Mouse (Mus musculus): ENCODE results near the gene Zfp57. TPM values are rescaled to one million over a fixed set of nuclear protein-coding genes. Genes with fewer than 3 reads are reported as not detected.
"Not testable (repeated sequence)": the region's sequence is repeated elsewhere in the genome, so short reads cannot be mapped to it uniquely, and the experiment has no call there.

The Zfp57 gene
- 2.5 and 3.8 TPM in 2 replicates for total RNA-seq (2021)
- long read RNA-seq, partial matches to known transcripts, result 0 of 1 reads
- long read RNA-seq, other reads (novel, unspliced or antisense), result 0 of 1 reads

DNA sequence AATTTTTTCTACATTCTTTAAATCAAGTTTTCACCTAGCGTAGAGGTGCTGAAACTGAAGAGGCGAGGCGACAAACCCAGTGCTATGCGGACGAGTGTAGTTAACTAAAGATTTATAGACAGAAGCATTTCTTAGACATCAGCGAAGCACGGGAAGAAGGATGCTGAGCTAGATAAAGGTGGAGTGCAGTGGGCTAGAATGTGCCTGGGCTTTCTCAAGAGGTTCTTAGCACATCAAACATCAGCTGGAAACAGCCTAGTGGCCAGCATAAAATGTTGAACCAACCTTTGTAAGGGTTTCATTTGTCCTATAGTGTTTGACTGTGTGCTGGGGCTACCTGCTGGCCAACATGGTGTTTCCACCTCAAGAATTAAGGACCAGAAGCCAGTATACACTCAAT is at the start of gene Zfp57:
TSS of gene Zfp57 (plus strand) at position 301 of the 400 bp plus-strand sequence.
- no peak for DNase-seq

DNA sequence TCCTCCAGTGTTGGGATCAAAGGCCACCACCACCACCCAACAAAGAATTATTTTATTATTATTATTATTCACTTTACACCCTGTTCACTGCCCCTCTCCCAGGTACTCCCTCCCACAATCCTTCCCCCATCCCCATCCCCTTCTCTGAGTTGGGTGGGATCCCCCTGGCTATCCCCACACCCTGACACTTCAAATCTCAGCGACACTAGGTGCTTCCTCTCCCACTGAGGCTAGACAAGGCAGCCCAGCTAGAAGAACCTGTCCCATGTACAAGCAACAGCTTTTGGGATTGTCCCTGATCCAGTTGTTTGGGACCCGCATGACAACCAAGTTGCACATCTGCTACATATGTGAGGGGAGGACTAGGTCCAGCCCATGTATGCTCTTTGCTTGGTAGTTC is 48.3 kb upstream of the Zfp57 start:
- no peak for DNase-seq

DNA sequence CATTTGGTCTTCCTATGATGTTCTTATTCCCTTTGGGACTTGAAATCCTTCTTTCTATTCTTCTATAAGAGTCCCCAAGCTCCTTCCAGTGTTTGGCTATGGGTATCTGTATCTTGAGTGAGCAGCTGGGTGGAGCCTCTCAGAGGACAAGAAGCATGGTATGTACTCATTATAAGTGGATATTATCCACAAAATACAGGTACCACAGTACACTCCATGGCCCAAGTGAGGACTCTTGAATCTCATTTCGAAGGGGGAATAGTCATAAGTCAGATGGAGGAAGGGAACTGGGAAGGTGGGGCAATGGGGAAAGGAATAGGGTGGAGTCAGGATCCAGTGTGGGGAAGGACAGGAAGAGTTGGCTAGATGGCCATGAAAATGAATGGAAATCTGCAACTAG is 47.9 kb upstream of the Zfp57 start:
- DNase-seq, result no peak

DNA sequence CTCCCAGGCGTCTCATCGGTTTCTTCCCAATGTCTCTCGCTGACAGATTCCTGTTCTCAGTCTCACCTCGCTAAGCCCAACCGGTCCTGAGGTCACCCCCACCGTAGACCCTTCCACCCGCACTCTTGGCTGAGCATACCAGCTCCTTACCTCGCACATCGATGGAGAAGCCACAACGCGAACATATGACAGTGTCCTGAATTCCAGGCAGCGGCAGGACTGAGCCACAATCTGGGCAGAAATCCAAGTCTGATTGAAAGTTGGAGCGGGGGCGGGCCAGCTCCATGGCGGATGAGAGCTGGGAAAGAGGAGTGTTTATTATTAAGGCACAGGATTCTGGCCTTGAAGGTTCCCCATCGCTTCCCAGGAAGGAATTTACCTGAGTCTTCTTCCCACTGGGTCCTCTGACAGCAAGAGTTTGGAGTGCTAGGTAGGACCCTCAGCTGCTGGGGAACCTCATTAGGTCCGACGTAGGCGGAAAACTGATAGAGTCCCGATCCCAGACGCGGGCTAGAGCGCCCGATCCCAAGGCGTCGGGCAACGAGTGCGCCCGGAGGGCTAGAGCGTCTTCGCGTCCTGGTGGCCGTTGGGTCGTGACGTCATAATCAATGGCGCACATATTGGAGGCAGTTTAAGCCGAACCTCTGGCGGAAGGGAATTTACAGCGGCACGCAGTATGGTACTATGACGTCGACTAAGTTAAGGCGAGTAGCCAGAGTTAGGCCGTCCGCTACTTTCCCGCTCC is 42.8 kb upstream of the Zfp57 start, which contains the start of the genes Znrd1 and Znrd1as:
TSS of gene Znrd1 (minus strand) at position 561 of the 745 bp plus-strand sequence.
TSS of gene Znrd1as (plus strand) at position 594 of the 745 bp plus-strand sequence.
- DNase-seq, result peak; percentile 90

GRCm38 (mm10) chr17:36958884-36959283 is 42.1 kb upstream of the Zfp57 start:
- DNase-seq, result no peak

- DNase-seq, result no peak
Measured at GRCm38 (mm10) chr17:36961125-36961524, 39.8 kb upstream of the Zfp57 start.

DNA sequence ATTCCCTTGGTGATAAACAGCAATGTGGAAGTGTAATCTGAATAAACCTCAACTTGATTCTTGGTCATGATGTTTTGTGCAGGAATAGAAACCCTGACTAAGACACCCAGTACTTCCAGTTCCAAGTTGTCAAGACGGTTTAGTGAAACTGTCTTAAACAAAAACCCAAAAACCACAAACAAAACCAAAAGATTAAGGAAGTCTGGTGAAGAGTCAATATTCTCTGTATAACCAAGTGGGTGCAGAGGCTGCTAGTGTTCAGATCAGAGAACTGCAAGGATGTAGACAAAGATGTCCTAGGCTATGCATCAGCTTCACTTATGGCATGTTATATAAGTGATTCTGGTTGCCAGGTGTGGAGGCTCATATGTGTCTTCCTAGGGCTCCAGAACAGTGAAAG is 34.1 kb upstream of the Zfp57 start:
- no peak for DNase-seq

- DNase-seq, result no peak
Measured at GRCm38 (mm10) chr17:36970316-36970890, 30.6 kb upstream of the Zfp57 start.

DNA sequence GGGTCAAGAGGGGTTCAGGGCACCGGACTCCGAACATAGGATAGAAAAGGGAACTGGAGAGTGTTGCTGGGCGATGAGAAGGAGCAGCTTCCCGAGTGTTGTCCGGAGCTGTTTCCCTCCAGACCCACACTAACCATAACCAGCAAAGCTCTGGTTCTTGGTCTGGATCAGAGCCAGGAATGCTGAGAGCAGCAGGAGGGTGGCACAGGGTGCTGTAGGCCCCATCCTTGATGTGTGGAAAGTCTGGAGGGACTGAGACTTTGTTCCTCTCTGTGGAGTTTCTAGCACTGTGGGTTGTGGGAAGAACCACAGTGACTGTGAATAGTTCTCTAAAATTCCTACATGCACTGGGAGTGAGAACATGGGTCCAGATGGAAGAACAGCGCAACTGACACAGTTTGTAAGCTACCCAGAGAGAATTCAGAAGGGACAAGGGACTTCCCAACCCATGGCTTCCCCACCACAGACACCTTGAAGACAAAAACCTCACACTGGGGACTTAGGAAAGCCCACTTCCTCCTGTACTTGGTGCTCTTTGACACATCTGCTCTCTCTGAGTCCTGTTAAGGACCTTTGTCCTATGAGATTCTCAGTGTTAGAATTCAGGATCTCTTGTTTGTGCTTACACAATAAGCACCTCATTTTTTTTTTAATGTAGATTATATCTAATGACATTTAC is 29.7 kb upstream of the Zfp57 start:
- no peak for DNase-seq

- DNase-seq, result no peak
Measured at GRCm38 (mm10) chr17:36972791-36973190, 28.2 kb upstream of the Zfp57 start.

GRCm38 (mm10) chr17:36973271-36973787 is 27.6 kb upstream of the Zfp57 start:
- DNase-seq, result no peak

DNA sequence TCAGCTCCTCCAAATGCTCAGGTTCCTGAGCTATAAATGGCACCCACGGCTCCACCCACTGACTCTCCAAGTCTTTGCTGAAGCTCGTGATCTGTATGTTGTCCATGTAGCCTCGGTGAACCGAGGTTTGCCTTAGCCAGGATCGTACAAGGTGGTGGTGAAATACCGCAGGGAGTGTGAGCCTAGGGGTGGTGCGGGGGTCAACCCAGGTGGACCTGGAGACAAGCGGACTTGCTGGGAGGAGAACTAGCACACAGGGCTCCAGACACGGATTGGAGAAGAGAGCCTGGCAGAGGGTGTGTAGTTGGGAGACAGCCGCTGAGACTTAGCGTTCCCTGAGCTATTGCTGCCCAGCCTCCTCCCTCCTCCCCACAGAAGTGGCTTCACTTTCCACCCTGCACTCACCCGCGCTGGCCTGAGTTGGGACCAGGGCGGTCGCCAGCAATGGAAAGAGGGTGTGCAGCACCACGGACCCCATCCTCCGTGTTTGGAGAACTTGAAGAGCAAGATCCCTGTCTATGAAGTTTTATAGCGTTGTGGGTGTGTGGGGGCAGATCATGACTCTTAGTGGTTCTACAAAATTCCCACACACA is 19.6 kb upstream of the Zfp57 start, which contains the start of gene 2410137M14Rik:
TSS of gene 2410137M14Rik (minus strand) at position 17 of the 593 bp plus-strand sequence.
- no peak for DNase-seq

- no peak for DNase-seq
Measured at GRCm38 (mm10) chr17:36981845-36982244, 19.1 kb upstream of the Zfp57 start.

GRCm38 (mm10) chr17:36982253-36983155 is 18.5 kb upstream of the Zfp57 start:
- DNase-seq, result no peak

DNA sequence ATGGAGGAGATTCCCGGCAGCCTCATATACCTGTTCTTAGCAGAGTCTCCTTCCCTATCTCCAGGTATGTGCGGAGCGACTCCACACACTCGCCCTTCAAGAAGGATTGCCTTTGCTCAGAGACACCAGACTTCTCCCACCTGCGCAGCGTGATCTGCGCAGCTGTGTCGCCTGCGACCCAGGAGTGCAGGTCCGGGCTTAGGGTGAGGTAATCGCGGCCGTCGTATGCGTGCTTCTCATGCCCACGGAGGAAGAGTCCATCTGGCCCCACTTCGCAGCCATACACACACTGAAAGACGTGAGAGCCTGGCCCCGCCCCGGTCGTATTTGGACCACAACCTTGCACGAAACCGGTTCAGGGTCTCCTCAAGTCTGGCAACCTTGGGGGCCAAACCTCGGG is 12.5 kb upstream of the Zfp57 start:
- DNase-seq, result no peak

- no peak for DNase-seq
Measured at GRCm38 (mm10) chr17:36989437-36989836, 11.5 kb upstream of the Zfp57 start, which contains the start of gene H2-M5. Gene H2-M5, minus strand, starts transcription at chr17:36989537.

DNA sequence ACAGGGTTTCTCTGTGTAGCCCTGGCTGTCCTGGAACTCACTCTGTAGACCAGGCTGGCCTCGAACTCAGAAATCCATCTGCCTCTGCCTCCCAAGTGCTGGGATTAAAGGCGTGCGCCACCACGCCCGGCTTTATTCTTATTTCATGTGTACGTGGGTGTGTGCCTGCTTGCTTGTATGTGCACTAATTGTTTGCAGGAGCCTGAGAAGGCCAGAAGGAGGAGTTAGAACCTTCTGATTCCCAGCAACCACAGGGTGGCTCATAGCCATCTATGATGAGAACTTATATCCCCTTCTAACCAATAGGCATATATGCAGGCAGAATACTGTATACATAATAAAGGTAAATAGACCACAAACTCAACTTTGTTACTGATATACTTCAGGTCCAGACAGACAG is 10.3 kb upstream of the Zfp57 start:
- DNase-seq, result not testable (repeated sequence)

DNA sequence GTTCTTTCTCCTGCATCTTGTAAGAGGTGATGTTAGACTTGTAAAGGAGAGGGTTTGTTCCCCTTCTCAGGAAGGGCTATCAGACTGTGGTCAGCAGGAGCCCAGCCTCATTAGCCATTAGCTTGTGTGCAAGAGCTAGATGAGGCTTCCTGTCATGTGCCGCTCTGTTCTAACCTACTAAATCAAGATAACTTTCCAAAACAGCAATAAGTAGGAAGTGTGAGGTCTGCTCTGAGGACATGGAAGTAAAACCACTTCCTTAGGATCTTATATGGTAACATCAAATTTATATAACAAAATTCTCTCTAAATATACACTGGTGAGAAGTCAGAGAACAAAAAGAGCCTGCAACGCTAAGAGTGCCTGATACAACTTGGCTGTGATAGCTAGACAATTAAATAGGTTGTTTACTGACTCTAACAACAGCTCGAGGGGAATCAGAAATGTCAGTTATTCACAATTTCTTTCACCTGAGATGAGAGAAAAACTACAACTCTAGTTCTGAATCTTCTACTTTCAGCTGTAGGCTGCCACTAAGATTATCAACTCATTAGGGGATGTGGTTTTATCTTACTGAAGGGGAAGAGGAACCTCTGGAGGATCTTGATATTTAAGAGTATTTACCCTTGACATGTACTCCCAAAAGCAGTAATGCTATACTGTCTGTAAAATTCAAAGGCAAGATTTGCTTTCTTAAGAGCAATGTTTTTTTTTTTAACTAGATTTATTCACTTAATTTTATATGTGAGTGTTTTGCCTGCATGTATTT is 8.4 kb upstream of the Zfp57 start:
- no peak for DNase-seq

- DNase-seq, result no peak
Measured at GRCm38 (mm10) chr17:36993770-36994325, 7.1 kb upstream of the Zfp57 start.

- no peak for DNase-seq
Measured at GRCm38 (mm10) chr17:36994528-36994927, 6.4 kb upstream of the Zfp57 start.

Data from adrenal gland, postnatal 25 days (tissue).